Mouse (Mus musculus) neural tube, embryonic 11.5 days (tissue): ENCODE results near the gene Gm382. TPM values are rescaled to one million over a fixed set of nuclear protein-coding genes. Genes with fewer than 3 reads are reported as not detected.

Experiments
- ATAC-seq: fragments of 200-750 bp; cut with Nextera tagmentation; 2 replicates; pipeline ENCODE4 v1.8.0; 2017; ENCODE audit warnings: moderate number of reproducible peaks, mild to moderate bottlenecking, moderate TSS enrichment, moderate library complexity; ENCODE audit not compliant: insufficient read depth, low FRiP score, low TSS enrichment
- DNase-seq: peaks from one replicate; pipeline ENCODE4 v3.0.0-alpha.2; 2015; ENCODE audit warnings: low spot score
- H3K27ac ChIP-seq: fragments of 300-500 bp; sonication (generic); 2 replicates; pipeline ENCODE4 v1.5.1; 2014; ENCODE audit warnings: low read depth, mild to moderate bottlenecking, low read length
- H3K27me3 ChIP-seq: fragments of 300-500 bp; sonication (generic); 2 replicates; pipeline ENCODE4 v1.6.1; 2014; ENCODE audit warnings: mild to moderate bottlenecking, low read length, mixed read lengths; ENCODE audit not compliant: control insufficient read depth, insufficient read depth
- H3K36me3 ChIP-seq: fragments of 300-500 bp; sonication (generic); 2 replicates; pipeline ENCODE4 v1.6.1; 2014; ENCODE audit warnings: mild to moderate bottlenecking, low read length, moderate library complexity, mixed read lengths; ENCODE audit not compliant: control insufficient read depth, insufficient read depth
- H3K4me1 ChIP-seq: fragments of 300-500 bp; sonication (generic); 2 replicates; pipeline ENCODE4 v1.6.1; 2014; ENCODE audit warnings: low read length, mixed read lengths; ENCODE audit not compliant: control insufficient read depth, insufficient read depth
- H3K4me2 ChIP-seq: fragments of 300-500 bp; sonication (generic); 2 replicates; pipeline ENCODE4 v1.6.1; 2014; ENCODE audit warnings: low read depth, mild to moderate bottlenecking, moderate library complexity
- H3K4me3 ChIP-seq: fragments of 300-500 bp; sonication (generic); 2 replicates; pipeline ENCODE4 v1.5.1; 2014; ENCODE audit warnings: low read depth, low read length
- H3K9ac ChIP-seq: fragments of 300-500 bp; sonication (generic); 2 replicates; pipeline ENCODE4 v1.6.1; 2014; ENCODE audit warnings: mild to moderate bottlenecking, low read length
- H3K9me3 ChIP-seq: fragments of 300-500 bp; sonication (generic); 2 replicates; pipeline ENCODE4 v1.6.1; 2016; ENCODE audit warnings: low read length; ENCODE audit not compliant: control insufficient read depth
- WGBS: fragments of 180-500 bp; shearing (Covaris S2); extraction: QIAGEN DNeasy Blood & Tissue Kit; methylation state at CpG from one replicate; pipeline ENCODE4 v1.1.7; 2014; 5-methylcytosine and 5-hydroxymethylcytosine counted together
- polyA plus RNA-seq: library from polyadenylated mRNA; unstranded; fragments of >200 nt; fragmentation: Nextera tagmentation; extraction: Ambion mirVana; gene quantifications from 2 replicates; pipeline ENCODE4 v1.2.1, GENCODE M21; 2014

Gene Gm382
- not detected in 2 replicates for polyA plus RNA-seq

- Histone ChIP-seq H3K36me3 (no peaks in the 10 kb centered on the region), H3K27me3 (no peaks in the 10 kb centered on the region), H3K27ac (no peak within 1 kb of the TSS), H3K9me3 (no peaks in the 10 kb centered on the region), H3K9ac (no peak within 1 kb of the TSS), H3K4me1 (no peaks in the 10 kb centered on the region), H3K4me2 (no peak within 1 kb of the TSS), H3K4me3 (no peak within 1 kb of the TSS)
- 88% methylated on average over 1 of the region's 1 CpGs for WGBS
- DNase-seq (no peak), ATAC-seq (no peak)
Observed at GRCm38 (mm10) chrX:127039672-127040071, at the start of gene Gm382. TSS of gene Gm382 (plus strand) at chrX:127039972.

- Histone ChIP-seq H3K36me3 (no peaks in the 10 kb centered on the region), H3K9me3 (no peaks in the 10 kb centered on the region), H3K9ac (no peak overlapping the region), H3K27me3 (no peaks in the 10 kb centered on the region), H3K4me3 (no peak overlapping the region), H3K4me2 (no peak overlapping the region), H3K27ac (no peak overlapping the region), H3K4me1 (no peaks in the 10 kb centered on the region)
- ATAC-seq (no peak), DNase-seq (no peak)
- 82% methylated on average over 2 of the region's 2 CpGs for WGBS
Observed at GRCm38 (mm10) chrX:127070179-127070578, 30.4 kb downstream of the Gm382 start.

- DNase-seq = no peak
- H3K27me3 ChIP-seq = no peaks in the 10 kb centered on the region
- no peaks in the 10 kb centered on the region for H3K36me3 ChIP-seq
- ATAC-seq = no peak
- no peak overlapping the region for H3K4me2 ChIP-seq
- H3K4me1 ChIP-seq = no peaks in the 10 kb centered on the region
- H3K27ac ChIP-seq = no peak overlapping the region
- 75% methylated on average over 2 of the region's 2 CpGs for WGBS
- no peak overlapping the region for H3K4me3 ChIP-seq
- no peak overlapping the region for H3K9ac ChIP-seq
- no peaks in the 10 kb centered on the region for H3K9me3 ChIP-seq
Observed at GRCm38 (mm10) chrX:127091282-127091681, 51.5 kb downstream of the Gm382 start.

GRCm38 (mm10) chrX:127093036-127093435 is 53.3 kb downstream of the Gm382 start:
- no peak overlapping the region for H3K9ac ChIP-seq
- no peak overlapping the region for H3K4me3 ChIP-seq
- H3K4me2 ChIP-seq = no peak overlapping the region
- no peak overlapping the region for H3K27ac ChIP-seq
- no peaks in the 10 kb centered on the region for H3K9me3 ChIP-seq
- H3K4me1 ChIP-seq = no peaks in the 10 kb centered on the region
- no peak for ATAC-seq
- no peak for DNase-seq
- no peaks in the 10 kb centered on the region for H3K27me3 ChIP-seq
- H3K36me3 ChIP-seq = no peaks in the 10 kb centered on the region

GRCm38 (mm10) chrX:127093961-127094360 is 54.2 kb downstream of the Gm382 start:
- no peak overlapping the region for H3K9ac ChIP-seq
- H3K27ac ChIP-seq = no peak overlapping the region
- no peaks in the 10 kb centered on the region for H3K9me3 ChIP-seq
- H3K4me2 ChIP-seq = no peak overlapping the region
- H3K4me1 ChIP-seq = no peaks in the 10 kb centered on the region
- no peak overlapping the region for H3K4me3 ChIP-seq
- DNase-seq (no peak), ATAC-seq (no peak)
- 91% methylated on average over 3 of the region's 3 CpGs for WGBS
- H3K36me3 ChIP-seq = no peaks in the 10 kb centered on the region
- no peaks in the 10 kb centered on the region for H3K27me3 ChIP-seq

GRCm38 (mm10) chrX:127104341-127104740 is 64.6 kb downstream of the Gm382 start:
- no peak overlapping the region for H3K4me3 ChIP-seq
- H3K27me3 ChIP-seq = no peaks in the 10 kb centered on the region
- 86% methylated on average over 2 of the region's 2 CpGs for WGBS
- no peak overlapping the region for H3K27ac ChIP-seq
- no peaks in the 10 kb centered on the region for H3K36me3 ChIP-seq
- ATAC-seq (no peak), DNase-seq (no peak)
- no peak overlapping the region for H3K9ac ChIP-seq
- no peaks in the 10 kb centered on the region for H3K4me1 ChIP-seq
- H3K9me3 ChIP-seq = no peaks in the 10 kb centered on the region
- no peak overlapping the region for H3K4me2 ChIP-seq

Other genes with a start within 250 kb of the Gm382 start
- gene 4932411N23Rik, start 224.1 kb upstream of the Gm382 start, polyA plus RNA-seq = not detected in 2 replicates